Mouse (Mus musculus): ENCODE measurements around the gene Ddx49. TPM values are rescaled to one million over a fixed set of nuclear protein-coding genes. Genes with fewer than 3 reads are reported as not detected.

Ddx49 gene
- polyA plus RNA-seq, 1 experiment from 2014 or later, result 50.4 TPM

DNA sequence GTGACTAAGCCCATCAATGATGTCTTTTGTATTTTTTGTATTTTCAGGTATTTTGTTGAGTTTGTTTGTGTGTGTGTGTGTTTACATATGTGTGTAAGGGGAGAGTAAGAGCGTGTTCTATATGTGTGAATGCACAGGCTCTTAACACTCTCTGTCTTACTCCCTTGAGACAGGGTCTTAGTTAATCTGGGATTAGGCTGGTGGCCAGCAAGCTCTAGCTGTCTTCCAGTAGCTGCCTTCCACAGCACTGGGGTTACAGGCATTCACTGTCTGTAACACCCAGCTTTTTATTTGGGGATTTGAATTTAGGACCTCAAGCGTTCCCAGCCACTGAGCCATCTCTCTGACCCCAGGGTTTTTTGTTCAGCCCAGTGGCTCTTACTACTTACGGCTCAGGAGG lies 54.4 kb downstream of the Ddx49 start:
- no peak overlapping the region for H3K4me3 ChIP-seq
- no peak overlapping the region for H3K9ac ChIP-seq
- no peak overlapping the region for H3K4me2 ChIP-seq (replicated peaks)
- no peaks in the 10 kb centered on the region for H3K9me3 ChIP-seq
- H3K27ac ChIP-seq, result no peak overlapping the region
- peaks cover 79% of the 10 kb centered on the region for H3K36me3 ChIP-seq
- no peaks in the 10 kb centered on the region for H3K27me3 ChIP-seq (replicated peaks)
- 96% methylated on average over 3 of the region's 3 CpGs for WGBS
- ATAC-seq (ENCODE audit: low FRiP score, low read depth), result no peak
- H3K4me1 ChIP-seq, result no peaks in the 10 kb centered on the region

DNA sequence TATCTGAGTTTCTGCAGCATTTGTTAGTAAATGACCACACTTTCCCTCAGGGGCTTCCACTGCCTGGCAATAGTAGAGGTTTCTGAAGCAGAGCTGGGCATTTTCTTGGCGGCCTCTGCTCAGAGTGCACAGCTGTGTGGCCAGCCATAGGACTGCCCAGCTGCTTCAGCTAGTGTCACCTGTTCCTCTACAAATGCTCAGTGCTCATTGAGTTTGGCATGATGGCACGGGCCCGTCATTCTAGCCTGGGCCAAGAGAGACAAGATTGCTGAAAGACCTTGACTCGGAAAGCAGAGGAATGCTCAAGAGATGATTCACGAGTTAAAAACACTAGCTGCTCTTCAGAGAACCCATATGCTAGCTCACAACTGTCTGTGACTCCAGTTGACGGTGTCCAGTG lies 55.7 kb downstream of the Ddx49 start:
- ATAC-seq (ENCODE audit: low FRiP score, low read depth), result no peak
- no peak overlapping the region for H3K4me3 ChIP-seq
- H3K27me3 ChIP-seq (replicated peaks), result no peaks in the 10 kb centered on the region
- H3K4me1 ChIP-seq, result no peaks in the 10 kb centered on the region
- H3K9me3 ChIP-seq, result no peaks in the 10 kb centered on the region
- peaks cover 79% of the 10 kb centered on the region for H3K36me3 ChIP-seq
- H3K4me2 ChIP-seq (replicated peaks), result no peak overlapping the region
- H3K9ac ChIP-seq, result no peak overlapping the region
- H3K27ac ChIP-seq, result no peak overlapping the region
- WGBS, result 93% methylated on average over 6 of the region's 6 CpGs

Other genes with a start within 250 kb of the Ddx49 start
- gene Tm6sf2, start 229.6 kb downstream of the Ddx49 start, polyA plus RNA-seq (2016; fragmentation: Nextera tagmentation; extraction: Ambion mirVana), result 1.2 and 1.7 TPM in 2 replicates
- gene Hapln4, start 219.0 kb downstream of the Ddx49 start, polyA plus RNA-seq (2016; fragmentation: Nextera tagmentation; extraction: Ambion mirVana), result 0.33 and 0.50 TPM in 2 replicates
- 88.8 and 93.9 TPM in 2 replicates for gene Ncan, start 181.6 kb downstream of the Ddx49 start, polyA plus RNA-seq (2016; fragmentation: Nextera tagmentation; extraction: Ambion mirVana)
- gene Nr2c2ap, start 171.2 kb downstream of the Ddx49 start, polyA plus RNA-seq (2016; fragmentation: Nextera tagmentation; extraction: Ambion mirVana), result 29.2 and 32.0 TPM in 2 replicates
- gene Rfxank, start 163.3 kb downstream of the Ddx49 start, polyA plus RNA-seq (2016; fragmentation: Nextera tagmentation; extraction: Ambion mirVana), result 16.5 and 17.2 TPM in 2 replicates
- 44.9 and 49.1 TPM in 2 replicates for gene Borcs8, start 163.0 kb downstream of the Ddx49 start, polyA plus RNA-seq (2016; fragmentation: Nextera tagmentation; extraction: Ambion mirVana)
- gene Mef2b, start 162.8 kb downstream of the Ddx49 start, polyA plus RNA-seq (2016; fragmentation: Nextera tagmentation; extraction: Ambion mirVana), result 0.29 and 0.38 TPM in 2 replicates
- gene Tmem161a, start 130.1 kb downstream of the Ddx49 start, polyA plus RNA-seq (2016; fragmentation: Nextera tagmentation; extraction: Ambion mirVana), result 55.7 and 58.6 TPM in 2 replicates
- gene Slc25a42, start 90.2 kb downstream of the Ddx49 start, polyA plus RNA-seq (2016; fragmentation: Nextera tagmentation; extraction: Ambion mirVana), result 4.1 and 4.9 TPM in 2 replicates
- 68.0 and 68.2 TPM in 2 replicates for gene Sugp2, start 68.3 kb downstream of the Ddx49 start, polyA plus RNA-seq (2016; fragmentation: Nextera tagmentation; extraction: Ambion mirVana)
- 56.1 and 59.9 TPM in 2 replicates for gene Armc6, start 68.0 kb downstream of the Ddx49 start, polyA plus RNA-seq (2016; fragmentation: Nextera tagmentation; extraction: Ambion mirVana)
- 94.3 and 99.6 TPM in 2 replicates for gene Homer3, start 19.7 kb downstream of the Ddx49 start, polyA plus RNA-seq (2016; fragmentation: Nextera tagmentation; extraction: Ambion mirVana)
- gene Cope, start within 50 bp of the Ddx49 start, polyA plus RNA-seq (2016; fragmentation: Nextera tagmentation; extraction: Ambion mirVana), result 266 and 267 TPM in 2 replicates
- gene Cers1, start 13.3 kb upstream of the Ddx49 start, polyA plus RNA-seq (2016; fragmentation: Nextera tagmentation; extraction: Ambion mirVana), result 13.7 and 16.4 TPM in 2 replicates
- 2.3 and 3.9 TPM in 2 replicates for gene Gdf1, start 27.3 kb upstream of the Ddx49 start, polyA plus RNA-seq (2016; fragmentation: Nextera tagmentation; extraction: Ambion mirVana)
- gene Upf1, start 50.8 kb upstream of the Ddx49 start, polyA plus RNA-seq (2016; fragmentation: Nextera tagmentation; extraction: Ambion mirVana), result 29.4 and 31.3 TPM in 2 replicates
- 0.42 and 0.68 TPM in 2 replicates for gene Comp, start 71.1 kb upstream of the Ddx49 start, polyA plus RNA-seq (2016; fragmentation: Nextera tagmentation; extraction: Ambion mirVana)
- 22.3 and 24.6 TPM in 2 replicates for gene Crtc1, start 137.1 kb upstream of the Ddx49 start, polyA plus RNA-seq (2016; fragmentation: Nextera tagmentation; extraction: Ambion mirVana)
- 20.4 and 22.5 TPM in 2 replicates for gene Klhl26, start 174.5 kb upstream of the Ddx49 start, polyA plus RNA-seq (2016; fragmentation: Nextera tagmentation; extraction: Ambion mirVana)
- 37.9 and 38.3 TPM in 2 replicates for gene Tmem59l, start 184.9 kb upstream of the Ddx49 start, polyA plus RNA-seq (2016; fragmentation: Nextera tagmentation; extraction: Ambion mirVana)
- gene Crlf1, start 190.7 kb upstream of the Ddx49 start, polyA plus RNA-seq (2016; fragmentation: Nextera tagmentation; extraction: Ambion mirVana), result 1.9 and 4.5 TPM in 2 replicates
- gene Rex1bd, start 204.3 kb upstream of the Ddx49 start, polyA plus RNA-seq (2016; fragmentation: Nextera tagmentation; extraction: Ambion mirVana), result 123 and 135 TPM in 2 replicates
- 766 and 781 TPM in 2 replicates for gene Uba52, start 208.3 kb upstream of the Ddx49 start, polyA plus RNA-seq (2016; fragmentation: Nextera tagmentation; extraction: Ambion mirVana)
- 349 and 353 TPM in 2 replicates for gene Fkbp8, start 225.2 kb upstream of the Ddx49 start, polyA plus RNA-seq (2016; fragmentation: Nextera tagmentation; extraction: Ambion mirVana)
- gene Kxd1, start 225.5 kb upstream of the Ddx49 start, polyA plus RNA-seq (2016; fragmentation: Nextera tagmentation; extraction: Ambion mirVana), result 45.5 and 50.3 TPM in 2 replicates
- gene Ell, start 237.0 kb upstream of the Ddx49 start, polyA plus RNA-seq (2016; fragmentation: Nextera tagmentation; extraction: Ambion mirVana), result 17.8 and 19.5 TPM in 2 replicates